Mouse (Mus musculus): ENCODE data around the gene Pcdh15.

- TF ChIP-seq CTCF (IDR thresholded peaks at IDR 0.05; ENCODE audit: low read depth) (no peak), EP300 (optimal IDR thresholded peaks at IDR 0.05) (no peak)
Measured at GRCm38 (mm10) chr10:74339247-74340160, 1240.4 kb downstream of the Pcdh15 start.
